Mouse (Mus musculus): ENCODE measurements around the gene 2200002D01Rik.

DNA sequence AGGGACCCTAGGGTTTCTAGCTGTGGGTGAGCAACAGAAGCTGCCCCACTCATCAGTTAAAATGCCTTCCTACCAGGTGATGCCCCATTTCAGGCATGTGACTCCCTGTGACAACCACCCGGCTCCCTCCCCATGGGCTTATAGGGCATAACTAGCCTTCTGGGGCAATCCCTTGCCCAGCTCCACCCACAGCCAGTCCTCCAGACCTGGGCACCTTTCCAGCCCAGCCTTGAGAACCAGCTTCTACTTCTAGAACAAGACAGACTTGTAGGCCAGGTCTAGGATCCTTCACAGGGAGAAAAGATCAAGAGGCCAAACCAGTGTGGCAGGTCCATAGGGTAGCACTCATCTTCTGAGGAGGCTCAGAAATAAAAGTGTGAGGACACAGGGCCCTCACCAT is 9.1 kb upstream of the 2200002D01Rik start:
- no peak for TF ChIP-seq CTCF (conservative IDR thresholded peaks at IDR 0.05; ENCODE audit: insufficient read depth, insufficient read length, low read depth, low read length)
- no peak for TF ChIP-seq POLR2A (IDR thresholded peaks at IDR 0.05; ENCODE audit: low read depth, low read length)
